Mouse (Mus musculus): ENCODE data around the gene Rbms1.

The Rbms1 gene

GRCm38 (mm10) chr2:60877543-60878386, 85.2 kb downstream of the Rbms1 start:
- DNase-seq = no peak

- DNase-seq = no peak
Measured at GRCm38 (mm10) chr2:60876891-60877290, 86.1 kb downstream of the Rbms1 start.

GRCm38 (mm10) chr2:60872095-60872811, 90.7 kb downstream of the Rbms1 start:
- DNase-seq = no peak

GRCm38 (mm10) chr2:60871001-60871400, 92.0 kb downstream of the Rbms1 start:
- no peak for DNase-seq

- no peak for DNase-seq
Measured at GRCm38 (mm10) chr2:60870450-60870849, 92.5 kb downstream of the Rbms1 start.

GRCm38 (mm10) chr2:60869001-60869743, 93.8 kb downstream of the Rbms1 start:
- DNase-seq = no peak

- DNase-seq = no peak
Measured at GRCm38 (mm10) chr2:60868060-60868662, 94.8 kb downstream of the Rbms1 start.

- no peak for DNase-seq
Measured at GRCm38 (mm10) chr2:60867304-60867703, 95.7 kb downstream of the Rbms1 start.

GRCm38 (mm10) chr2:60865869-60866268, 97.1 kb downstream of the Rbms1 start:
- DNase-seq = no peak

- DNase-seq = no peak
Measured at GRCm38 (mm10) chr2:60864977-60865376, 98.0 kb downstream of the Rbms1 start.

GRCm38 (mm10) chr2:60864256-60864795, 98.7 kb downstream of the Rbms1 start:
- no peak for DNase-seq

- no peak for DNase-seq
Measured at GRCm38 (mm10) chr2:60863827-60864226, 99.2 kb downstream of the Rbms1 start.

GRCm38 (mm10) chr2:60862913-60863711, 99.9 kb downstream of the Rbms1 start:
- no peak for DNase-seq

- DNase-seq = no peak
Measured at GRCm38 (mm10) chr2:60858116-60858515, 104.9 kb downstream of the Rbms1 start.

GRCm38 (mm10) chr2:60856097-60856496, 106.9 kb downstream of the Rbms1 start:
- DNase-seq = no peak

- no peak for DNase-seq
Measured at GRCm38 (mm10) chr2:60855006-60855405, 108.0 kb downstream of the Rbms1 start.

- no peak for DNase-seq
Measured at GRCm38 (mm10) chr2:60851898-60852297, 111.1 kb downstream of the Rbms1 start.

GRCm38 (mm10) chr2:60851057-60851718, 111.8 kb downstream of the Rbms1 start:
- no peak for DNase-seq

- no peak for DNase-seq
Measured at GRCm38 (mm10) chr2:60848478-60848877, 114.5 kb downstream of the Rbms1 start.

- no peak for DNase-seq
Measured at GRCm38 (mm10) chr2:60847984-60848383, 115.0 kb downstream of the Rbms1 start.

- DNase-seq = no peak
Measured at GRCm38 (mm10) chr2:60845316-60845894, 117.6 kb downstream of the Rbms1 start.
